Mouse (Mus musculus): ENCODE measurements at regions not wholly inside any gene's neighbourhood (a gene's known extent, or its start where the extent isn't known, plus 50 kb on each side); places are given as distances from the start of the nearest gene placed in this dataset.

- no peak for DNase-seq
Observed at GRCm38 (mm10) chr15:50942429-50942828, 2942.3 kb upstream of the Gm7489 start.

GRCm38 (mm10) chr15:50944976-50945375 lies 2939.7 kb upstream of the Gm7489 start:
- DNase-seq = peak; percentile 4

GRCm38 (mm10) chr15:50959109-50959508 lies 2925.6 kb upstream of the Gm7489 start:
- DNase-seq = peak; percentile 4

GRCm38 (mm10) chr15:50963606-50964005 lies 2921.1 kb upstream of the Gm7489 start:
- peak; percentile 4 for DNase-seq

- no peak for DNase-seq
Observed at GRCm38 (mm10) chr15:50964236-50964635, 2920.5 kb upstream of the Gm7489 start.

- DNase-seq = no peak
Observed at GRCm38 (mm10) chr15:50967176-50967575, 2917.5 kb upstream of the Gm7489 start.

GRCm38 (mm10) chr15:50970637-50971036 lies 2914.1 kb upstream of the Gm7489 start:
- DNase-seq = peak; percentile 43

GRCm38 (mm10) chr15:50972593-50972992 lies 2912.1 kb upstream of the Gm7489 start:
- no peak for DNase-seq

- DNase-seq = no peak
Observed at GRCm38 (mm10) chr15:50974002-50974754, 2910.5 kb upstream of the Gm7489 start.

GRCm38 (mm10) chr15:50989457-50989856 lies 2895.2 kb upstream of the Gm7489 start:
- no peak for DNase-seq

GRCm38 (mm10) chr15:50991667-50992066 lies 2893.0 kb upstream of the Gm7489 start:
- DNase-seq = no peak

- no peak for DNase-seq
Observed at GRCm38 (mm10) chr15:50992246-50992645, 2892.5 kb upstream of the Gm7489 start.

GRCm38 (mm10) chr15:50993121-50993520 lies 2891.6 kb upstream of the Gm7489 start:
- no peak for DNase-seq

- no peak for DNase-seq
Observed at GRCm38 (mm10) chr15:50995688-50996087, 2889.0 kb upstream of the Gm7489 start.

- no peak for DNase-seq
Observed at GRCm38 (mm10) chr15:50996296-50996695, 2888.4 kb upstream of the Gm7489 start.

GRCm38 (mm10) chr15:50997209-50997763 lies 2887.4 kb upstream of the Gm7489 start:
- DNase-seq = peak; percentile 89

- no peak for DNase-seq
Observed at GRCm38 (mm10) chr15:51038968-51039367, 2845.7 kb upstream of the Gm7489 start.

GRCm38 (mm10) chr15:51070538-51070937 lies 2814.2 kb upstream of the Gm7489 start:
- no peak for DNase-seq

- no peak for DNase-seq
Observed at GRCm38 (mm10) chr15:51071132-51071656, 2813.5 kb upstream of the Gm7489 start.

- no peak for DNase-seq
Observed at GRCm38 (mm10) chr15:51073678-51074077, 2811.0 kb upstream of the Gm7489 start.

- no peak for DNase-seq
Observed at GRCm38 (mm10) chr15:51074196-51074595, 2810.5 kb upstream of the Gm7489 start.

- DNase-seq = no peak
Observed at GRCm38 (mm10) chr15:51083677-51084322, 2800.9 kb upstream of the Gm7489 start.

- no peak for DNase-seq
Observed at GRCm38 (mm10) chr15:51092936-51093335, 2791.8 kb upstream of the Gm7489 start.

Data from adrenal gland, postnatal 14 days (tissue).